Mouse (Mus musculus) hindbrain, embryonic 15.5 days (tissue): Measurements from ENCODE around the gene Syne4. TPM values are rescaled to one million over a fixed set of nuclear protein-coding genes. Genes with fewer than 3 reads are reported as not detected.

Experiments used
- ATAC-seq: fragments of 200-750 bp; cut with Nextera tagmentation; 2 replicates; pipeline ENCODE4 v1.8.0; 2017; ENCODE audit warnings: low read depth, moderate number of reproducible peaks, moderate TSS enrichment; ENCODE audit not compliant: low FRiP score
- H3K27ac ChIP-seq: fragments of 300-500 bp; sonication (generic); replicated peaks from 2 replicates; pipeline ENCODE4 v1.5.1; 2015; ENCODE audit warnings: mild to moderate bottlenecking, inconsistent platforms
- H3K27me3 ChIP-seq: fragments of 300-500 bp; sonication (generic); 2 replicates; pipeline ENCODE4 v1.6.1; 2015; ENCODE audit warnings: control low read depth, inconsistent platforms
- H3K36me3 ChIP-seq: fragments of 300-500 bp; sonication (generic); 2 replicates; pipeline ENCODE4 v1.6.1; 2015; ENCODE audit warnings: control low read depth, inconsistent platforms
- H3K4me1 ChIP-seq: fragments of 300-500 bp; sonication (generic); replicated peaks from 2 replicates; pipeline ENCODE4 v1.6.1; 2015; ENCODE audit warnings: control low read depth, inconsistent platforms
- H3K4me2 ChIP-seq: fragments of 300-500 bp; sonication (generic); 2 replicates; pipeline ENCODE4 v1.6.1; 2015; ENCODE audit warnings: moderate library complexity, mild to moderate bottlenecking, inconsistent platforms
- H3K4me3 ChIP-seq: fragments of 300-500 bp; sonication (generic); 2 replicates; pipeline ENCODE4 v1.5.1; 2015; ENCODE audit warnings: mild to moderate bottlenecking, inconsistent platforms
- H3K9ac ChIP-seq: fragments of 300-500 bp; sonication (generic); 2 replicates; pipeline ENCODE4 v1.6.1; 2015; ENCODE audit warnings: inconsistent platforms
- H3K9me3 ChIP-seq: fragments of 300-500 bp; sonication (generic); 2 replicates; pipeline ENCODE4 v1.6.1; 2016; ENCODE audit warnings: control low read depth, inconsistent platforms
- WGBS: fragments of 180-500 bp; shearing (Covaris S2); methylation state at CpG from one replicate; pipeline ENCODE4 v1.1.7; 2015; 5-methylcytosine and 5-hydroxymethylcytosine counted together
- polyA plus RNA-seq: library from polyadenylated mRNA; unstranded; fragments of >200 nt; fragmentation: Nextera tagmentation; extraction: Ambion mirVana; gene quantifications from 2 replicates; pipeline ENCODE4 v1.2.1, GENCODE M21; 2015

Gene Syne4
- polyA plus RNA-seq, 1 experiment from 2014 or later, result 19.1 TPM

- ATAC-seq, result peak; percentile 98
- Histone ChIP-seq H3K9me3 (no peaks in the 10 kb centered on the region), H3K4me3 (peak overlapping the region; percentile 95), H3K9ac (peak overlapping the region; percentile 95), H3K4me2 (peak overlapping the region; percentile 91), H3K4me1 (peaks cover 19% of the 10 kb centered on the region), H3K36me3 (no peaks in the 10 kb centered on the region), H3K27me3 (0 out of 2 replicates have a peak, but pooled peaks cover 3% of the 10 kb centered on the region), H3K27ac (peak overlapping the region; percentile 88)
- whole genome bisulfite sequencing, result under 1% methylated on average over 20 of the region's 20 CpGs
Measured at GRCm38 (mm10) chr7:30322285-30322667, 7.7 kb downstream of the Syne4 start.

DNA sequence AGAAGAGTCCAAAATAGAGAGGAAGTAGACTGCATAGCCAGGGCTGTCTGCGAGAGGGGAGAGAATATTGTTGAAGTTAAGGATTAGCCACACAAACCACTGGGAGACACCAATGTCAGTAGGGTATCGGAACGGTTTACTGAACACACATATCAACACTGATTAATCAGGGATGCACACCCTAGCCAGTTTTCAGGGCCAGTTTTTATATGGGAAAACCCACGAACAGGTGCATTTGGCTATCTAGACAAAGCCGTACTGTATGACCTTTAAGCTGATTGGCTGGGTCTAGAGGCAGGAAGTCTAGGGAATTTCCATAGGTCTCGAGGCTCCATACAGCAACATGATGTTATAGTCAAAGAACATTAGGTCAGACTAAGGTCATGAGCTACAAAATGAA lies 8.3 kb downstream of the Syne4 start:
- H3K27ac ChIP-seq, result peak overlapping the region; percentile 88
- 0 out of 2 replicates have a peak, but pooled peaks cover 3% of the 10 kb centered on the region for H3K27me3 ChIP-seq
- 0 out of 2 replicates have a peak overlapping the region, but pooled peaks have one; percentile 95 for H3K9ac ChIP-seq
- peaks cover 21% of the 10 kb centered on the region for H3K4me1 ChIP-seq
- peak; percentile 3; the same call in 1 of the 2 replicates for ATAC-seq
- H3K9me3 ChIP-seq, result no peaks in the 10 kb centered on the region
- H3K4me2 ChIP-seq, result peak overlapping the region; percentile 91
- peak overlapping the region; percentile 95 for H3K4me3 ChIP-seq
- no peaks in the 10 kb centered on the region for H3K36me3 ChIP-seq
- WGBS, result 42% methylated on average over 6 of the region's 6 CpGs

DNA sequence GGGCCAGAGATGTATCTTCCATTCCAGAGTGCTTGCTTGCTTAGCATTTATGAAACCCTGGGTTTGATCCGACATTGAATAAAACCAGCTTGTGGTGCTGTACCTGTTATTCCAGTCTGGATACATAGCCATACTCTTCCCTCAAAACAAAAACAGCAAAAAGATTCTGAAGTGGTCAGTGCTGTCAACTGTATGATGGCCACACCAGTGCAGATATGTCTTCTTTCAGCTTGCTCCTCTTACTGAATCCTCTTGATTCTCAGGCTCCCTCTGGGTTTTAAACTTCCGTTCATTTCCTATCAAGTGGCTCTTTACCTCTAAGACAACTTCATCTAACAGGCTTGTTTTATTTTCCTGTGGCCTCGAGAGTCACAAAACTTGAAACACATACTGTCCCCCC lies 9.2 kb downstream of the Syne4 start, which contains the start of gene Sdhaf1:
Gene Sdhaf1, minus strand, starts transcription at position 101 of the 400 bp plus-strand sequence.
- WGBS, result 83% methylated on average over 3 of the region's 3 CpGs
- Histone ChIP-seq H3K9me3 (no peaks in the 10 kb centered on the region), H3K4me3 (peak within 1 kb of the TSS; percentile 95), H3K4me2 (peak within 1 kb of the TSS; percentile 91), H3K27ac (peak within 1 kb of the TSS; percentile 88; the same call in 1 of the 2 replicates), H3K9ac (0 out of 2 replicates have a peak within 1 kb of the TSS, but pooled peaks have one; percentile 95), H3K27me3 (0 out of 2 replicates have a peak, but pooled peaks cover 3% of the 10 kb centered on the region), H3K4me1 (peaks cover 21% of the 10 kb centered on the region), H3K36me3 (no peaks in the 10 kb centered on the region)
- no peak for ATAC-seq

GRCm38 (mm10) chr7:30324300-30324944 lies 9.8 kb downstream of the Syne4 start:
- Histone ChIP-seq H3K4me3 (no peak overlapping the region), H3K4me2 (no peak overlapping the region), H3K9me3 (no peaks in the 10 kb centered on the region), H3K9ac (no peak overlapping the region), H3K27ac (no peak overlapping the region), H3K4me1 (peaks cover 21% of the 10 kb centered on the region), H3K36me3 (no peaks in the 10 kb centered on the region), H3K27me3 (0 out of 2 replicates have a peak, but pooled peaks cover 3% of the 10 kb centered on the region)
- ATAC-seq, result no peak
- 86% methylated on average over 5 of the region's 5 CpGs for WGBS

DNA sequence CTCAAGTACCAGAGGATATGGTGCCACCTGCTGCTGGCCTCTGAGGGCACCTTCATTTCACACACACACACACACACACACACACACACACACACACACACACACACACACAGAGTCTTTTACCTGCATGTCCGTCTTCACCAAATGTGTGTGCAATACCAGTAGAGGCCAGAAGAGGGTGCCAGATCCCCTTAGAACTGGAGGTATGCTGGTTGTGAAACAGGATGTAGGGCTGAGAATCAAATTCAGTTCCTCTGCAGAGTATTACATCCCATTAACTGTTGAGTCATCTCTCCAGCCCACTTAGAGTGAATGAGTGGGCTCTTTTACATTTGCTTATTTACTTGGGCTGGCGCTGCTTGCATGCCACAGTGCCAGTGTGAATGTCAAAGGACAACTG lies 10.8 kb downstream of the Syne4 start:
- 39% methylated on average over 2 of the region's 2 CpGs for WGBS
- no peak overlapping the region for H3K4me3 ChIP-seq
- H3K4me1 ChIP-seq, result peaks cover 21% of the 10 kb centered on the region
- no peak overlapping the region for H3K27ac ChIP-seq
- H3K36me3 ChIP-seq, result no peaks in the 10 kb centered on the region
- H3K4me2 ChIP-seq, result no peak overlapping the region
- H3K27me3 ChIP-seq, result 0 out of 2 replicates have a peak, but pooled peaks cover 3% of the 10 kb centered on the region
- no peak overlapping the region for H3K9ac ChIP-seq
- no peaks in the 10 kb centered on the region for H3K9me3 ChIP-seq
- no peak for ATAC-seq

GRCm38 (mm10) chr7:30326427-30326826 lies 11.8 kb downstream of the Syne4 start:
- no peak for ATAC-seq
- Histone ChIP-seq H3K4me1 (peaks cover 15% of the 10 kb centered on the region), H3K4me2 (no peak overlapping the region), H3K27me3 (0 out of 2 replicates have a peak, but pooled peaks cover 3% of the 10 kb centered on the region), H3K4me3 (no peak overlapping the region), H3K9ac (no peak overlapping the region), H3K27ac (no peak overlapping the region), H3K9me3 (no peaks in the 10 kb centered on the region), H3K36me3 (no peaks in the 10 kb centered on the region)

GRCm38 (mm10) chr7:30327140-30327539 lies 12.5 kb downstream of the Syne4 start:
- 0 out of 2 replicates have a peak overlapping the region, but pooled peaks have one; percentile 12 for H3K27ac ChIP-seq
- no peak overlapping the region for H3K4me2 ChIP-seq
- no peak overlapping the region for H3K9ac ChIP-seq
- no peak for ATAC-seq
- no peaks in the 10 kb centered on the region for H3K9me3 ChIP-seq
- H3K36me3 ChIP-seq, result no peaks in the 10 kb centered on the region
- 0 out of 2 replicates have a peak, but pooled peaks cover 3% of the 10 kb centered on the region for H3K27me3 ChIP-seq
- 45% methylated on average over 15 of the region's 15 CpGs for WGBS
- H3K4me1 ChIP-seq, result peaks cover 17% of the 10 kb centered on the region
- H3K4me3 ChIP-seq, result no peak overlapping the region

- Histone ChIP-seq H3K9ac (no peak overlapping the region), H3K36me3 (no peaks in the 10 kb centered on the region), H3K4me2 (no peak overlapping the region), H3K4me3 (no peak overlapping the region), H3K27me3 (0 out of 2 replicates have a peak, but pooled peaks cover 2% of the 10 kb centered on the region), H3K4me1 (peaks cover 21% of the 10 kb centered on the region), H3K9me3 (no peaks in the 10 kb centered on the region), H3K27ac (no peak overlapping the region)
- WGBS, result 52% methylated on average over 10 of the region's 10 CpGs
- no peak for ATAC-seq
Measured at GRCm38 (mm10) chr7:30328379-30328778, 13.8 kb downstream of the Syne4 start.

DNA sequence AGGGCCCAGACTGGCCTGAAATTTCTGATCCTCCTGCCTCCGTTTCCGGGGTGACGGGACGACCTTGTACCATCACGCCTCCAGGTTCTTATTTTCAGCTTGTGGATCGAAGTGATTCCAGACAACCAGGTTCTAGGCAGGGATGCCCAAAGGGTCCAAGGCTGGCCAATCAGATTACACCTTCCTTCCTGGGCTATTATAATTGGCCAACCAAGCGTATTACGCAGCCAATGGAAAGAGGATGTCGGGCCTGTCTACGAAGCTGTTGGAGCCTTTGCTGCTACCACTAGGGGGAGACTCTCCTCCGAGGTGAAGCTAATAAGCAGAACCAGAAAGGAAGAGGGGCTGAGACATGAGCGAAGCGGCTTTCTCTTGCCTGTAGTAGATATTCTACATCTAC lies 17.3 kb downstream of the Syne4 start:
- peaks cover 37% of the 10 kb centered on the region for H3K4me1 ChIP-seq
- H3K4me3 ChIP-seq, result peak overlapping the region; percentile 29
- H3K9ac ChIP-seq, result no peak overlapping the region
- 4% methylated on average over 13 of the region's 13 CpGs for WGBS
- H3K36me3 ChIP-seq, result no peaks in the 10 kb centered on the region
- H3K9me3 ChIP-seq, result no peaks in the 10 kb centered on the region
- peak overlapping the region; percentile 50 for H3K27ac ChIP-seq
- H3K4me2 ChIP-seq, result peak overlapping the region; percentile 54
- ATAC-seq, result peak; percentile 94
- peaks cover 17% of the 10 kb centered on the region for H3K27me3 ChIP-seq

DNA sequence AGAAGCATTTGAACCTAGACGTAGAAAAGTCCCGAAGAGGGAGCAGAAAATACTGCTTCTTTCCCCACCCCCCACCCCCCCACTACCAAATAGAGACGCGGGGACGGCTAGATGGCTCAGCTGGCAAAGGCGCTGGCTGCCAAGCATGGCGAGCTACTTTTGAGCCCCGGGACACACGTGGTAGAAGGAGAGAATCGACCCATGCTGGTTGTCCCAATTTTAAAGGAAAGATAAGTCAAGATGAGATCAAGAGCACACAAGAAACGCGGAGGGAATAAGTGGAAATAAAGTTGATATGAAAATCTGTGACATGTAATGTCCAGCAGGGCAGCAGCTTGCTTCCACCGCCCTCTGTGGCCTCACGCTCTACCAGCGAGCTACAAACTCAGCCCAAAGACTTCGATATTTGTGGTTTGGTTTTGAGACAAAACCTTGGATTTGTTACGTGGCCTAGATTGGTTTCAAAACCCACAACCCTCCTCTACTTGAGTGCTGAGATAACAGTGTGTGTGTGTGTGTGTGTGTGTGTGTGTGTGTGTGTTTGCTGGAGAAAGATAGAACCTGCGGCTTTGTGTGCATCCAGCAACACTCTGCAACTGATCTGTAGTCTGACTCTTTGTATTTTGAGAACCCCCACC lies 18.1 kb downstream of the Syne4 start:
- ATAC-seq, result no peak
- 59% methylated on average over 18 of the region's 18 CpGs for WGBS
- Histone ChIP-seq H3K27ac (no peak overlapping the region), H3K4me2 (peak overlapping the region; percentile 54), H3K27me3 (peaks cover 17% of the 10 kb centered on the region), H3K9ac (no peak overlapping the region), H3K4me3 (peak overlapping the region; percentile 29; the same call in 1 of the 2 replicates), H3K4me1 (peaks cover 33% of the 10 kb centered on the region), H3K9me3 (no peaks in the 10 kb centered on the region), H3K36me3 (no peaks in the 10 kb centered on the region)

DNA sequence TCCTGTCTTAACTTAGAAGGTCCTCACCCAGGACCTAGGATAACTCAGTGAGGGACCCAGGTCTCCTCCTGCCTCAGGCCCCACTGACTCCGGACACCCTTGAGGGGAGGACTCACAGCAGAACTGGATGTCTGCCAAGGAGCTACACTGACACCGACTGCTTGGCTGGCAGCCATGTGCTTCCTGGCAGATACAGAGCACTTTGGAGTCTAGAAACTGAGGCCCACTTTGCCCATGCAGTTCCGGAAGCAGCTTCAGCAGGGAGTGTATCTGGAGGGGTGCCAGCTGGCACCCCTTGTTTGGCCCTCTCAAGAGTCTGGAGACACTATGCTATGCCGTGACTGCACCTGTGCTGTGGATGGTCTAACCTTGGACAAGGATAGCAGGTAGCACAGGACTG lies 18.8 kb downstream of the Syne4 start:
- Histone ChIP-seq H3K4me2 (no peak overlapping the region), H3K27ac (peak overlapping the region; percentile 12; the same call in 1 of the 2 replicates), H3K9ac (no peak overlapping the region), H3K4me1 (peaks cover 33% of the 10 kb centered on the region), H3K27me3 (peaks cover 17% of the 10 kb centered on the region), H3K36me3 (no peaks in the 10 kb centered on the region), H3K9me3 (no peaks in the 10 kb centered on the region), H3K4me3 (no peak overlapping the region)
- 38% methylated on average over 4 of the region's 4 CpGs for WGBS
- peak; percentile 31; the same call in 1 of the 2 replicates for ATAC-seq

- Histone ChIP-seq H3K4me1 (peaks cover 33% of the 10 kb centered on the region), H3K4me2 (no peak overlapping the region), H3K9me3 (no peaks in the 10 kb centered on the region), H3K27ac (no peak overlapping the region), H3K36me3 (no peaks in the 10 kb centered on the region), H3K4me3 (no peak overlapping the region), H3K9ac (no peak overlapping the region), H3K27me3 (peaks cover 22% of the 10 kb centered on the region)
- WGBS, result 60% methylated on average over 5 of the region's 5 CpGs
- no peak for ATAC-seq
Measured at GRCm38 (mm10) chr7:30334563-30334962, 20.0 kb downstream of the Syne4 start.
